Mouse (Mus musculus): ENCODE data around the gene Jtb.

Jtb gene

GRCm38 (mm10) chr3:90231507-90232333 lies at the start of gene Jtb:
Jtb (plus strand) TSS chr3:90231597.
- in situ Hi-C loops (cut with MboI, MseI) = loop anchor here (25.0 kb wide), 1 partner anchor 1594 kb away; no protein-coding TSS in a partner anchor

- in situ Hi-C loops (cut with MboI, MseI) = no loop called here
Observed at GRCm38 (mm10) chr3:90183581-90183980, 47.8 kb upstream of the Jtb start.

DNA sequence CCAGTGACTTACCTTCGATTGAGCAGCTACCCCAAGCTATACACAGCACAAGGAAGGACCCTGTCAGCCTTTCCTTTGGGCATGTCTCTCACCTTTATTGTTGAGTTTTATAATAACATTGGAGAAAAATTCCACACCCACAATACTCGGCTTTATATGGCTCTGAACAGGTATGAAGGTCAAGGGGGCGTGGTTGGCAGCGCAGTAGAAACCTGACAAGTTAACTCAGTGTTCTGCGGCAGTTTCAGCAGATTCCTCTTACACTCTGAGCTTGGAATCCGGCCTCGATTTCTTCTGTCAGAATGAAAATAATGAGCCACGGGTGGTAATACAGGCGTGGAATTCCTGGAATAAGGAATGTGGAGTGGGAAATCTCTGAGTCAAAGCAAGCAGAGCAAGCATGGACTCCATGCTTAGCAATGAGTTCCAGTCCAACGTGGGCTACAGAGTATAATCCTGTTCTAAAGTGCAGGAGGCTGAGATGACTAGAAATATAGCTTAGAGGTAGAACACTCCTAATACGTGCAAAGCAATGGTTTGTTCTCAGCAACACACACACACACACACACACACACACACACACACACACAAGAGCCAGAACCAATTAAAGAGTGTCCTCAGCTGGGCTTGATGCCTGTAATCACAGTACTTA lies 40.4 kb upstream of the Jtb start:
- in situ Hi-C loops (cut with MboI, MseI) = no loop called here

DNA sequence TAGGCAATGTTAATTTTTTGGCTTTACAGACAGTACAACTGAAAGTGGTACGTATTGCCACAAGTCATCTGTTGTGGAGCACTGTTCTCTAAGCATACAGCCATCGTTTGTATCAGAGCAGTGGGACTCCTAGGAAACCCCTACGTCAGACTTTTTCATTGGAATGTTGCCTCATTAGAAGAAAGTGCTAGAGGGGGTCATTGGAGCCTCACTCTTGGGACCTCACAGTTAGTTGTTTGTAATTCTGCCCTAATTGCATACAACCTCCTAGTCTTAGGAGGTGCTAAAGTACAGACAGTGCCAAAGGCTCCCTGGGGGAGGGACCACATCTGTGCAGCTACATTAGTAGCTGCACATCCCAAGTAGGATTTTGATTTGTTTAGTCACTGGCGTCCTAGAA lies 36.6 kb upstream of the Jtb start:
- in situ Hi-C loops (cut with MboI, MseI) = no loop called here

DNA sequence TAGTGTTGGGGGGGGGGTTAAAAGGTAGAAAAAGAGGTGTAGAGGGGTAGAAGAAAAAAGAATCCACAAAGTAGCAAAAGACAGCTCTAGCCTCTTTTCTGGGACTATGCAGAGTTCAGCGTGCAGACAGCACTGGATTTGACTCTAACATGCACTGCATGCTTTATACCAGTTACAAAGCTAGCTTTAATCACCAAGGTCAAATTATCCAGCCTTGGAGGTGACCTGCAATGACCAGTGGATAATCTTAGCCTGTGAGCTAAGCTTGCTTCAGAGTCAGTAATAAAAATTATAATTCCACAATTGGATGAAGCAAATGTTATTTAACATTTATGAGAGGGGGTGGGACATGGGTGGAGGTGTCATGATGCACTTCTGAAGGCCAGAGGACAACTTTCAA lies 35.8 kb upstream of the Jtb start:
- in situ Hi-C loops (cut with MboI, MseI) = no loop called here

DNA sequence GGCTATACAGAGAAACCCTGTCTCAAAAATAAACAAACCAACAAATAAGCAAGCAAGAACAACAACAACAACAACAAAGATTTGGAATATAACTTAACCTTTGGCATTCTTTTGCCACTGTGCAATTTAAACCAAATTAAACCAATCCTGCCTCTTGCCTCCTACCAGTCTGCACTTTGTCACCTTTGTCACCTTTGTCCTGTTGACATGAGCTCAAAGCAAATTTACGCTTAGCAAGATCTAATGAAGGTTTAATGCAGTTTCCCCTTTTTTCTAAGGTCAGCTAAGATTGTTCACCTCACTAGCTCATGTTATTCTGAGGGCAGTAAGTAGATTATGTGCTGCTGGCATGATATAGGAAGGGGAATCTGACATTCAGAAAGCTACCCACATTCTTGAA lies 33.8 kb upstream of the Jtb start:
- in situ Hi-C loops (cut with MboI, MseI) = no loop called here

GRCm38 (mm10) chr3:90202884-90203283 lies 28.5 kb upstream of the Jtb start:
- in situ Hi-C loops (cut with MboI, MseI) = no loop called here

DNA sequence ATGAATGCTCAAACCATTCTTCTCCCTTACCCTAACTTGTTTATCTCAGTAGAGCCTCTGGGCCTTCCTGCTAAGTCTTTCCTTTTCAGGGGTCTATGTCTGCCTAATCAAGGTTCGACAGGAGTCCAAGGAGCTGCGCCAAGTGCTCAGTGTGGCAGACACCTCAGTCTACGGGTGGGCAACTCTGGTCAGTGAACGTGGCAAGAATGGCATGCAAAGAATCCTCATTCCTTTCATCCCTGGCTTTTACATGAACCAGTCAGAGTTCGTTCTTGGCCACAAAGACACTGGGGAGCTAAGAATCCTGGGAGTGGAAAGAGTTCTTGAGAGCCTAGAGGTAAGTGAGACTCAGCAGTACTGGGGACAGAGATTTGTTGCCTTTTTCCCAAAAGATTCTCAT lies 27.8 kb upstream of the Jtb start:
- in situ Hi-C loops (cut with MboI, MseI) = no loop called here

- in situ Hi-C loops (cut with MboI, MseI) = no loop called here
Observed at GRCm38 (mm10) chr3:90204582-90204981, 26.8 kb upstream of the Jtb start.

GRCm38 (mm10) chr3:90208662-90209061 lies 22.7 kb upstream of the Jtb start:
- in situ Hi-C loops (cut with MboI, MseI) = no loop called here

GRCm38 (mm10) chr3:90209908-90210566 lies 21.4 kb upstream of the Jtb start:
- in situ Hi-C loops (cut with MboI, MseI) = no loop called here

DNA sequence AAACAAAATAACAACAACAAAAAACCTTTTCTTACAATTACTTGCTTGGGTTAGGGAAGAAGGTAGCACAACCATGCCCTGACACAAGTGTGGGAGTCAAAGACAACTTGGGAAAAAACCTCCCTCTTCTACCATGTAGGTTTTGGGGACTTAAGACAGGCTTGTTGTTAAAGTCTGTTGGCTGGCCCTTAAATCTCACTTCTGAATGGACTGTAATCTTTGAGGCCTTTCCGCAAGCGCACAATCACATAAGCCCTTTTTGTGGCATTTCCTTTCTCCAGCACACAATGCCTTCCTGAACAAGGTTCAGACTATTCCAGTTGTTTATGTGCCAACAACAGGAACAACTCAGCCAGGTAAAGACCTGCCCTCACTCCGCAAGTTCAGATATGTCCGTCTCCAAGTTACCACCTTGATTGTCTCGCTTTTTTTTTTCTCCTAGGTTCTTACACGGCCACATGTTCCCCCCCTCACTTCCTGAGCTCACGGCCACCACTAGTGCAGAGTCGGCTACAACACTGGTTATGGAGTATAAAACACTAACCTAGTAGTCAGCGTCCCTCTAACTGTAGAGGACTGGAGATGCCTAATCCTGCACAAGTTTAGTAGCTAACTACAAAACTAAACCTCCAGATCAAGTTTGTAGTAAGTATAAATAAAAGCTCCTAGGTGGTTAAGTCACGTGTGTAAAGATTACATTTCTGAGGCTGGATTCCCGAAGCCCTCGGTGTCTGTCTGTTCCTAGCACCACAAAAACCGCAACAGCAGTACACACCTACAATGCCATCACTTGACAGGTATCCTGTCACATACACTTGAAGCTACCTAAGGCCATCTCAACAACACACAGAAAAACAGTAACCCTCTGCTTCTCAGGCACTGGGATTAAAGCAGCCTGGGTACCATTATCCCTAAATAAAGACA lies 19.7 kb upstream of the Jtb start:
- in situ Hi-C loops (cut with MboI, MseI) = no loop called here

DNA sequence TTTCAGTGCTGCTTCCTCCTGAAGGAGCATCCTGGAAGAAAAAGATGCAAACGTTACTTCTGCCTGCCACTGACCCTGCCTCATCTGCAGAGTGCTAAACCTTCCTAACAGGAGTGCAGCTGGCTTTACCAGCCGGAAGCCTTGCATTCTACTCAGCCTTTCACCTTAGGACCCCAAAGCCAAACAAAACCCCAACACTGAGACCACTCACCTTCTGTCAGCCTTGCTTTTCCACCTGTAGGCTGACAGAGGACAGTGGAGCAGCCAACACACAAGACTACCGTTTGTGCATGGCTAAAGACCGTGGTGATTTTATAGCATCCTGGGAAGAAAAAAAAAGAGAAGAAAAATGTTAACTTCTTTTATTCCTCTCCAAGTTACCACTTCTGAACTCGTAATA lies 18.7 kb upstream of the Jtb start:
- in situ Hi-C loops (cut with MboI, MseI) = no loop called here

- in situ Hi-C loops (cut with MboI, MseI) = no loop called here
Observed at GRCm38 (mm10) chr3:90213377-90213866, 18.0 kb upstream of the Jtb start, which contains the start of the genes Rps27 and Rab13. Rps27 (minus strand) TSS chr3:90213651. Rab13 (plus strand) TSS chr3:90213695.

GRCm38 (mm10) chr3:90213956-90214684 lies 17.3 kb upstream of the Jtb start:
- in situ Hi-C loops (cut with MboI, MseI) = no loop called here

GRCm38 (mm10) chr3:90215825-90216380 lies 15.5 kb upstream of the Jtb start:
- in situ Hi-C loops (cut with MboI, MseI) = no loop called here

- in situ Hi-C loops (cut with MboI, MseI) = no loop called here
Observed at GRCm38 (mm10) chr3:90220088-90220487, 11.3 kb upstream of the Jtb start.

- in situ Hi-C loops (cut with MboI, MseI) = no loop called here
Observed at GRCm38 (mm10) chr3:90220531-90220951, 10.9 kb upstream of the Jtb start.

GRCm38 (mm10) chr3:90221123-90221522 lies 10.3 kb upstream of the Jtb start:
- in situ Hi-C loops (cut with MboI, MseI) = no loop called here

DNA sequence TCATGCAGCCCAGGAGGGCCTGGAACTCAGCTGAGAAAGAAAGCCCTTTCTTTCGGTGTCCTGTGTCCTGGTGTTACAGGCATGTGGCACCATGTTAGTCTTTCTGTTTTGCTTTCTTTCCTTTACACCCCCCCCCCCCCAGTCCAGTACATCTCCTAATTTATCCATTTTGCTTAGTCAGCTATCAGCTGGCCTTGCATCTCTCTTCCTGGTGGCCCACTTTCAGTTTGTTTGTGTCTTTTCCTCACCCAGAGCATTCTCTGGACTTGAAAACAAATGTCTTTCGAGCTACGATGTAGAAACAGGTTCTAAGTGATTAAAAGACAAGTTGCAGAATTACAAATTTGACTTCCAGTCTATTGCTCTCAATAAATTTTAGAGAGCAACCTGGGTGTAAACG lies 8.9 kb upstream of the Jtb start:
- in situ Hi-C loops (cut with MboI, MseI) = no loop called here
